Mouse (Mus musculus) right cerebral cortex, postnatal 25 days (tissue): ENCODE data around the gene Capza2.
A peak's percentile ranks its signal among the peaks of the same experiment; 100 is the strongest.
"Not testable (repeated sequence)": the region's sequence is repeated elsewhere in the genome, so short reads cannot be mapped to it uniquely, and the experiment has no call there.

ENCODE experiments used
- DNase-seq: peaks from one replicate; pipeline ENCODE4 v3.0.0; 2022

Capza2 gene

GRCm38 (mm10) chr6:17642739-17643138 is 6.7 kb downstream of the Capza2 start:
- DNase-seq, result no peak

- DNase-seq, result no peak
Measured at GRCm38 (mm10) chr6:17646107-17646506, 10.1 kb downstream of the Capza2 start.

GRCm38 (mm10) chr6:17652132-17652531 is 16.1 kb downstream of the Capza2 start:
- DNase-seq, result no peak

GRCm38 (mm10) chr6:17655080-17655479 is 19.0 kb downstream of the Capza2 start:
- DNase-seq, result no peak

GRCm38 (mm10) chr6:17657308-17657707 is 21.3 kb downstream of the Capza2 start:
- peak; percentile 55 for DNase-seq

- no peak for DNase-seq
Measured at GRCm38 (mm10) chr6:17665348-17665747, 29.3 kb downstream of the Capza2 start.

- no peak for DNase-seq
Measured at GRCm38 (mm10) chr6:17666024-17666423, 30.0 kb downstream of the Capza2 start.

GRCm38 (mm10) chr6:17667813-17668212 is 31.8 kb downstream of the Capza2 start:
- DNase-seq, result no peak

GRCm38 (mm10) chr6:17668334-17668733 is 32.3 kb downstream of the Capza2 start:
- no peak for DNase-seq

- DNase-seq, result no peak
Measured at GRCm38 (mm10) chr6:17669826-17670225, 33.8 kb downstream of the Capza2 start.

- DNase-seq, result peak; percentile 28
Measured at GRCm38 (mm10) chr6:17675019-17675756, 39.2 kb downstream of the Capza2 start.

- no peak for DNase-seq
Measured at GRCm38 (mm10) chr6:17677008-17677407, 41.0 kb downstream of the Capza2 start.

- no peak for DNase-seq
Measured at GRCm38 (mm10) chr6:17680266-17680925, 44.4 kb downstream of the Capza2 start.

GRCm38 (mm10) chr6:17681810-17682209 is 45.8 kb downstream of the Capza2 start:
- DNase-seq, result no peak

- no peak for DNase-seq
Measured at GRCm38 (mm10) chr6:17688676-17689075, 52.6 kb downstream of the Capza2 start.

- DNase-seq, result no peak
Measured at GRCm38 (mm10) chr6:17692647-17693046, 56.6 kb downstream of the Capza2 start, which contains the start of gene St7. Gene St7 (plus strand): TSS chr6:17692933.

GRCm38 (mm10) chr6:17693726-17694549 is 57.9 kb downstream of the Capza2 start:
- peak; percentile 70 for DNase-seq

- DNase-seq, result peak; percentile 61
Measured at GRCm38 (mm10) chr6:17694550-17694951, 58.5 kb downstream of the Capza2 start.

- DNase-seq, result peak; percentile 58
Measured at GRCm38 (mm10) chr6:17696321-17696734, 60.3 kb downstream of the Capza2 start.

- DNase-seq, result no peak
Measured at GRCm38 (mm10) chr6:17700936-17701612, 65.0 kb downstream of the Capza2 start.

GRCm38 (mm10) chr6:17704038-17704437 is 68.0 kb downstream of the Capza2 start:
- DNase-seq, result not testable (repeated sequence)

- DNase-seq, result no peak
Measured at GRCm38 (mm10) chr6:17705973-17706372, 69.9 kb downstream of the Capza2 start.
